Mouse (Mus musculus) neural tube, embryonic 15.5 days (tissue): ENCODE results near the gene Irs4. TPM values are rescaled to one million over a fixed set of nuclear protein-coding genes. Genes with fewer than 3 reads are reported as not detected.

Experiments used
- ATAC-seq: fragments of 200-750 bp; cut with Nextera tagmentation; 2 replicates; pipeline ENCODE4 v1.8.0; 2017; ENCODE audit warnings: mild to moderate bottlenecking, moderate TSS enrichment, moderate library complexity; ENCODE audit not compliant: low FRiP score
- H3K27ac ChIP-seq: fragments of 300-500 bp; sonication (generic); replicated peaks from 2 replicates; pipeline ENCODE4 v1.5.1; 2015; ENCODE audit warnings: mild to moderate bottlenecking, inconsistent platforms
- H3K27me3 ChIP-seq: fragments of 300-500 bp; sonication (generic); replicated peaks from 2 replicates; pipeline ENCODE4 v1.6.1; 2015; ENCODE audit warnings: inconsistent platforms
- H3K36me3 ChIP-seq: fragments of 300-500 bp; sonication (generic); 2 replicates; pipeline ENCODE4 v1.6.1; 2015; ENCODE audit warnings: inconsistent platforms
- H3K4me1 ChIP-seq: fragments of 300-500 bp; sonication (generic); 2 replicates; pipeline ENCODE4 v1.6.1; 2015; ENCODE audit warnings: inconsistent platforms
- H3K4me2 ChIP-seq: fragments of 300-500 bp; sonication (generic); 2 replicates; pipeline ENCODE4 v1.6.1; 2015; ENCODE audit warnings: inconsistent platforms, mild to moderate bottlenecking, moderate library complexity
- H3K4me3 ChIP-seq: fragments of 300-500 bp; sonication (generic); replicated peaks from 2 replicates; pipeline ENCODE4 v1.5.1; 2015; ENCODE audit warnings: mild to moderate bottlenecking, inconsistent platforms
- H3K9ac ChIP-seq: fragments of 300-500 bp; sonication (generic); replicated peaks from 2 replicates; pipeline ENCODE4 v1.6.1; 2015; ENCODE audit warnings: mild to moderate bottlenecking, inconsistent platforms
- H3K9me3 ChIP-seq: fragments of 300-500 bp; sonication (generic); replicated peaks from 2 replicates; pipeline ENCODE4 v1.6.1; 2016; ENCODE audit warnings: inconsistent platforms
- WGBS: fragments of 180-500 bp; shearing (Covaris S2); methylation state at CpG from one replicate; pipeline ENCODE4 v1.1.7; 2015; ENCODE audit warnings: mixed read lengths; 5-methylcytosine and 5-hydroxymethylcytosine counted together
- polyA plus RNA-seq: library from polyadenylated mRNA; unstranded; fragments of >200 nt; fragmentation: Nextera tagmentation; extraction: Ambion mirVana; gene quantifications from 2 replicates; pipeline ENCODE4 v1.2.1, GENCODE M21; 2015

Gene Irs4
- polyA plus RNA-seq, result 0.96 and 1.2 TPM in 2 replicates

- 26% methylated on average over 50 of the region's 51 CpGs for WGBS
- H3K36me3 ChIP-seq, result no peaks in the 10 kb centered on the region
- peak; percentile 85 for ATAC-seq
- H3K4me3 ChIP-seq, result peak within 1 kb of the TSS; percentile 45
- H3K27ac ChIP-seq, result no peak within 1 kb of the TSS
- H3K27me3 ChIP-seq, result peaks cover 64% of the 10 kb centered on the region
- H3K9ac ChIP-seq, result no peak within 1 kb of the TSS
- H3K4me2 ChIP-seq, result peak within 1 kb of the TSS; percentile 62
- H3K9me3 ChIP-seq, result no peaks in the 10 kb centered on the region
- peaks cover 27% of the 10 kb centered on the region for H3K4me1 ChIP-seq
These were observed at the start of gene Irs4 for GRCm38 (mm10) chrX:141724937-141725918. Gene Irs4 (minus strand): TSS chrX:141725263.

- Histone ChIP-seq H3K27me3 (no peaks in the 10 kb centered on the region), H3K36me3 (no peaks in the 10 kb centered on the region), H3K4me2 (no peak overlapping the region), H3K4me3 (no peak overlapping the region), H3K27ac (no peak overlapping the region), H3K4me1 (no peaks in the 10 kb centered on the region), H3K9ac (no peak overlapping the region), H3K9me3 (no peaks in the 10 kb centered on the region)
- WGBS, result 67% methylated on average over 2 of the region's 2 CpGs
- no peak for ATAC-seq
These were observed 25.3 kb upstream of the Irs4 start for GRCm38 (mm10) chrX:141750360-141750759.

GRCm38 (mm10) chrX:141729570-141729969 is 4.5 kb upstream of the Irs4 start:
- Histone ChIP-seq H3K36me3 (no peaks in the 10 kb centered on the region), H3K4me2 (no peak overlapping the region), H3K9me3 (no peaks in the 10 kb centered on the region), H3K9ac (no peak overlapping the region), H3K27me3 (peaks cover 20% of the 10 kb centered on the region), H3K4me1 (peaks cover 10% of the 10 kb centered on the region; the same call in 1 of the 2 replicates), H3K27ac (no peak overlapping the region), H3K4me3 (no peak overlapping the region)
- 55% methylated on average over 5 of the region's 5 CpGs for WGBS
- ATAC-seq, result no peak

- H3K27ac ChIP-seq, result no peak overlapping the region
- WGBS, result 19% methylated on average over 52 of the region's 52 CpGs
- H3K4me2 ChIP-seq, result peak overlapping the region; percentile 62
- peak overlapping the region; percentile 45 for H3K4me3 ChIP-seq
- no peaks in the 10 kb centered on the region for H3K9me3 ChIP-seq
- H3K27me3 ChIP-seq, result peaks cover 68% of the 10 kb centered on the region
- peaks cover 27% of the 10 kb centered on the region for H3K4me1 ChIP-seq
- no peak overlapping the region for H3K9ac ChIP-seq
- no peaks in the 10 kb centered on the region for H3K36me3 ChIP-seq
- ATAC-seq, result peak; percentile 54; the same call in 1 of the 2 replicates
These were observed 622 bp downstream of the Irs4 start for GRCm38 (mm10) chrX:141724391-141724891.

- Histone ChIP-seq H3K27me3 (peaks cover 68% of the 10 kb centered on the region), H3K27ac (no peak overlapping the region), H3K4me1 (peaks cover 27% of the 10 kb centered on the region), H3K9me3 (no peaks in the 10 kb centered on the region), H3K4me3 (peak overlapping the region; percentile 45), H3K4me2 (peak overlapping the region; percentile 62), H3K36me3 (no peaks in the 10 kb centered on the region), H3K9ac (no peak overlapping the region)
- 22% methylated on average over 16 of the region's 16 CpGs for WGBS
- no peak for ATAC-seq
These were observed 1.1 kb downstream of the Irs4 start for GRCm38 (mm10) chrX:141723936-141724335.

- H3K27ac ChIP-seq, result no peak overlapping the region
- no peak for ATAC-seq
- H3K4me2 ChIP-seq, result peak overlapping the region; percentile 71
- peak overlapping the region; percentile 37 for H3K4me3 ChIP-seq
- H3K9ac ChIP-seq, result no peak overlapping the region
- no peaks in the 10 kb centered on the region for H3K9me3 ChIP-seq
- H3K27me3 ChIP-seq, result peaks cover 62% of the 10 kb centered on the region
- 20% methylated on average over 33 of the region's 33 CpGs for WGBS
- no peaks in the 10 kb centered on the region for H3K36me3 ChIP-seq
- H3K4me1 ChIP-seq, result peaks cover 27% of the 10 kb centered on the region
These were observed 3.3 kb downstream of the Irs4 start for GRCm38 (mm10) chrX:141721725-141722124.

Other genes starting within 250 kb of the Irs4 start
- 7.3 and 8.5 TPM in 2 replicates for gene Col4a5, start 249.9 kb downstream of the Irs4 start, polyA plus RNA-seq
- not detected in 2 replicates for gene Gm15294, start 150.0 kb upstream of the Irs4 start, polyA plus RNA-seq